Mouse (Mus musculus) brain, embryonic 14.5 days (tissue): ENCODE measurements around the gene Ptprk.

Experiments
- CTCF ChIP-seq: fragments of 200-500 bp; IDR thresholded peaks from 2 replicates; pipeline ENCODE4 v1.5.1; 2012; ENCODE audit warnings: inconsistent platforms, mild to moderate bottlenecking, moderate library complexity, borderline replicate concordance; ENCODE audit not compliant: insufficient read depth, insufficient read length; ENCODE audit errors: extremely low read depth
- POLR2A ChIP-seq: fragments of 200-500 bp; IDR thresholded peaks from 2 replicates; pipeline ENCODE4 v1.6.1; 2012; ENCODE audit warnings: mild to moderate bottlenecking, inconsistent platforms, borderline replicate concordance; ENCODE audit not compliant: poor library complexity, insufficient read depth, insufficient read length, severe bottlenecking; ENCODE audit errors: extremely low read depth

GRCm38 (mm10) chr10:28366065-28366677, 291.6 kb downstream of the Ptprk start:
- TF ChIP-seq CTCF (no peak), POLR2A (no peak)
